Mouse (Mus musculus): ENCODE data around the gene 1700013H16Rik.
"Not testable (repeated sequence)": the region's sequence is repeated elsewhere in the genome, so short reads cannot be mapped to it uniquely, and the experiment has no call there.

The 1700013H16Rik gene

GRCm38 (mm10) chrX:53757736-53758135 is at the start of gene 1700013H16Rik:
TSS of gene 1700013H16Rik (minus strand) at chrX:53757831.
- no peak for DNase-seq (ENCODE audit: low spot score)

- DNase-seq (ENCODE audit: low spot score) = no peak
Measured at GRCm38 (mm10) chrX:53799074-53799473, 41.4 kb upstream of the 1700013H16Rik start.

GRCm38 (mm10) chrX:53797519-53797918 is 39.9 kb upstream of the 1700013H16Rik start, which contains the start of gene Xlr:
TSS of gene Xlr (minus strand) at chrX:53797706.
- not testable (repeated sequence) for DNase-seq (ENCODE audit: low spot score)

- DNase-seq (ENCODE audit: low spot score) = no peak
Measured at GRCm38 (mm10) chrX:53776276-53776675, 18.6 kb upstream of the 1700013H16Rik start, which contains the start of gene Zfp36l3. TSS of gene Zfp36l3 (minus strand) at chrX:53776394.

- DNase-seq (ENCODE audit: low spot score) = no peak
Measured at GRCm38 (mm10) chrX:53752851-53753250, 4.8 kb downstream of the 1700013H16Rik start.

- DNase-seq (ENCODE audit: low spot score) = no peak
Measured at GRCm38 (mm10) chrX:53728967-53729366, 28.7 kb downstream of the 1700013H16Rik start.

- DNase-seq (ENCODE audit: low spot score) = no peak
Measured at GRCm38 (mm10) chrX:53724596-53724995, 33.0 kb downstream of the 1700013H16Rik start, which contains the start of gene 4930502E18Rik. TSS of gene 4930502E18Rik (plus strand) at chrX:53724826.

- DNase-seq (ENCODE audit: low spot score) = peak; percentile 3
Measured at GRCm38 (mm10) chrX:53716323-53717182, 41.1 kb downstream of the 1700013H16Rik start.

GRCm38 (mm10) chrX:53715942-53716322 is 41.7 kb downstream of the 1700013H16Rik start:
- DNase-seq (ENCODE audit: low spot score) = no peak

- no peak for DNase-seq (ENCODE audit: low spot score)
Measured at GRCm38 (mm10) chrX:53702673-53703072, 55.0 kb downstream of the 1700013H16Rik start.

GRCm38 (mm10) chrX:53699225-53699624 is 58.4 kb downstream of the 1700013H16Rik start:
- no peak for DNase-seq (ENCODE audit: low spot score)

- no peak for DNase-seq (ENCODE audit: low spot score)
Measured at GRCm38 (mm10) chrX:53694008-53694777, 63.4 kb downstream of the 1700013H16Rik start.

GRCm38 (mm10) chrX:53693141-53693540 is 64.5 kb downstream of the 1700013H16Rik start:
- DNase-seq (ENCODE audit: low spot score) = no peak

Measured in urinary bladder, postnatal 14 days (tissue).